Mouse (Mus musculus): ENCODE measurements at regions not wholly inside any gene's neighbourhood (a gene's known extent, or its start where the extent isn't known, plus 50 kb on each side); places are given as distances from the start of the nearest gene placed in this dataset.

DNA sequence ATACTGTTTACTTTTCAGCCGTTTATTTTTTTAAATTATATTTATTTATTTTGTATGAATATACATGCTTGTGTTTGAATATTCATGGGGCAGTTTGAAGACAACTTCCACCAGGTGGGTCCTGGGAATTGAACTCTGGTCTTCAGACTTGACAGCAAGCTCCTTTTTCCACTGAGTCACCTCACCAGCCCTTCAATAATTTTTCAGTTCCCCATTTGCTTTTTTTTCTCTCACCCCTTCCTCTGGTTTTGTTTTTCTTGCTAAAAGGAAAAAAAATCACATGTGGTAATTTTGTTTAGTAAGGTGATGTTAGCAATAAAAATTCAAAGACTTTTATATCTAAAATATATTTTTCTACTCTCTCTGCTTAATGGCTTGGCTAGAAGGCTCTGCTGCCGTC is 64.9 kb upstream of the Slc34a2 start:
- TF ChIP-seq CTCF (IDR thresholded peaks at IDR 0.05; ENCODE audit: control insufficient read depth, insufficient read depth, insufficient read length) (no peak), MYOG (IDR thresholded peaks at IDR 0.05; ENCODE audit: control insufficient read depth, extremely low read depth, insufficient read length) (no peak), MAX (IDR thresholded peaks at IDR 0.05) (no peak), USF1 (IDR thresholded peaks at IDR 0.05; ENCODE audit: low read depth) (no peak), MYOD1 (IDR thresholded peaks at IDR 0.05; ENCODE audit: control insufficient read depth, insufficient read length, low read depth) (no peak), CEBPB (IDR thresholded peaks at IDR 0.05; ENCODE audit: low read depth) (no peak), FOSL1 (IDR thresholded peaks at IDR 0.05; ENCODE audit: insufficient read depth, low read length, poor library complexity, severe bottlenecking) (no peak)
